Mouse (Mus musculus): Measurements from ENCODE around the gene Samd5.

Gene Samd5

DNA sequence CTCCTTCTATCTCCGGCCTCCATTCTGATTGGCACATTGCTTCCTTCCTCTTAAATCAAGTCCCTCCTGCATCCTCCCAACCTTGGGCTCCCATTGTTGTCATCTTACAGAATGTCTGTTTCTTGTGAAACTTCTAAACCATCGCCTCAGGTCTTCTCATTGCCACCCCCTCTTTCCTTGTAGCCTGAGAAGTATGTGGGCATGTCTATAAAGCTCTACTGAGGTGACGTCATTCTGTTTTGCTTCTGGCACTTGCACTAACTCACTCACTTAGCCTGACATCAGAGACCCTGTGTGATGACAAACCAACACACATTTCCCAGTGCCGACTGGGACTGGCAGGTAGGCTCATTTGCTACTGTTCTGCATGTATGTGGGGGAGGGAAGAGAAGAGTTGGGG is 100.9 kb downstream of the Samd5 start:
- no peak for DNase-seq (ENCODE audit: low spot score)

All from ovary, postnatal 10 days (tissue).